Mouse (Mus musculus): ENCODE data around the gene Ubald2.
"Not testable (repeated sequence)": the region's sequence is repeated elsewhere in the genome, so short reads cannot be mapped to it uniquely, and the experiment has no call there.

Gene Ubald2

DNA sequence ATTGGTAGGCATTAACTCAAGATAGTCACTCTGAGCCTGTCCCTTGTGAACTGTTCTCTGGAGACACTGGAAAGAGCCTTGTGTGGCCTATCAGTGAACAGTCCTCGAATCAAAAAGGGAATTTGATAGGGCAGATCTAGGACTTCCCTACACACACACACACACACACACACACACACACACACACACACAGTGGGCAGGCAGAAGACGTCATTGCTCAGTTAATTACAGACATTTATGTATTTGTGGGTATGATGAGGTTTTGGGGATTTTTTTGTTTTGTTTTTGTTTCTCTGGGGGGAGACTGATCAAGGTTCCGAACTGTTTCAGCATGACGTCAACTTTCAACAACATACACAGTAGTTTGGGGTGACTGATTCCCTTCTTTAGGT lies 20.3 kb upstream of the Ubald2 start:
- no peak for DNase-seq (ENCODE audit: low spot score in 2 of 2)

- no peak for DNase-seq (ENCODE audit: low spot score in 2 of 2)
Observed at GRCm38 (mm10) chr11:116416196-116416943, 17.5 kb upstream of the Ubald2 start.

- no peak for DNase-seq (ENCODE audit: low spot score in 2 of 2)
Observed at GRCm38 (mm10) chr11:116417054-116417453, 16.8 kb upstream of the Ubald2 start.

GRCm38 (mm10) chr11:116418194-116418840 lies 15.6 kb upstream of the Ubald2 start:
- DNase-seq (ENCODE audit: low spot score in 2 of 2) = no peak

- DNase-seq (ENCODE audit: low spot score in 2 of 2) = no peak
Observed at GRCm38 (mm10) chr11:116418841-116419462, 14.9 kb upstream of the Ubald2 start.

GRCm38 (mm10) chr11:116421102-116421501 lies 12.8 kb upstream of the Ubald2 start:
- DNase-seq (ENCODE audit: low spot score in 2 of 2) = no peak

DNA sequence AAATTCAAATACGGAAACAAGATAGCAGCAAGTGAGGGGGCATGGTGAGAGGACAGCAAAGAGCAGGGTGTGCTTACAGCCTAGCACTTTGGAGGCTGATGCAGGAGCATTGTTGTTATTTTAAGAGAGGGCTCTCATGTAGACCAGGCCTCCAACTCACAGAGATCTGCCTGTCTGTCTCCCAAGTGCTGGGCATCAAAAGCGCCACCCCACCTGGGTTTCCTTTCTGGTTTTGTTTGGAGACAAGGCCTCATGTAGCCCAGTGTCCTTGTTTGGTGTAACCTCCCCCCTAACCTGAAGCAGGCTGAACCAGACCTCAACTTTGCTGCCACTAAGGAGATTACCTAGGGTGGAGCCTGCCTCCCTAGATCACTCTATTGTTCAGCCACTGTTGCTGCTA lies 11.3 kb upstream of the Ubald2 start:
- DNase-seq (ENCODE audit: low spot score in 2 of 2) = no peak

- DNase-seq (ENCODE audit: low spot score in 2 of 2) = no peak
Observed at GRCm38 (mm10) chr11:116423214-116423613, 10.7 kb upstream of the Ubald2 start.

GRCm38 (mm10) chr11:116423782-116424620 lies 9.9 kb upstream of the Ubald2 start:
- DNase-seq (ENCODE audit: low spot score in 2 of 2) = no peak

GRCm38 (mm10) chr11:116424621-116425407 lies 9.1 kb upstream of the Ubald2 start:
- DNase-seq (ENCODE audit: low spot score in 2 of 2) = no peak

- DNase-seq (ENCODE audit: low spot score in 2 of 2) = not testable (repeated sequence)
Observed at GRCm38 (mm10) chr11:116426328-116426727, 7.6 kb upstream of the Ubald2 start.

- DNase-seq (ENCODE audit: low spot score in 2 of 2) = no peak
Observed at GRCm38 (mm10) chr11:116426852-116427575, 6.9 kb upstream of the Ubald2 start.

- no peak for DNase-seq (ENCODE audit: low spot score in 2 of 2)
Observed at GRCm38 (mm10) chr11:116428872-116429859, 4.7 kb upstream of the Ubald2 start.

DNA sequence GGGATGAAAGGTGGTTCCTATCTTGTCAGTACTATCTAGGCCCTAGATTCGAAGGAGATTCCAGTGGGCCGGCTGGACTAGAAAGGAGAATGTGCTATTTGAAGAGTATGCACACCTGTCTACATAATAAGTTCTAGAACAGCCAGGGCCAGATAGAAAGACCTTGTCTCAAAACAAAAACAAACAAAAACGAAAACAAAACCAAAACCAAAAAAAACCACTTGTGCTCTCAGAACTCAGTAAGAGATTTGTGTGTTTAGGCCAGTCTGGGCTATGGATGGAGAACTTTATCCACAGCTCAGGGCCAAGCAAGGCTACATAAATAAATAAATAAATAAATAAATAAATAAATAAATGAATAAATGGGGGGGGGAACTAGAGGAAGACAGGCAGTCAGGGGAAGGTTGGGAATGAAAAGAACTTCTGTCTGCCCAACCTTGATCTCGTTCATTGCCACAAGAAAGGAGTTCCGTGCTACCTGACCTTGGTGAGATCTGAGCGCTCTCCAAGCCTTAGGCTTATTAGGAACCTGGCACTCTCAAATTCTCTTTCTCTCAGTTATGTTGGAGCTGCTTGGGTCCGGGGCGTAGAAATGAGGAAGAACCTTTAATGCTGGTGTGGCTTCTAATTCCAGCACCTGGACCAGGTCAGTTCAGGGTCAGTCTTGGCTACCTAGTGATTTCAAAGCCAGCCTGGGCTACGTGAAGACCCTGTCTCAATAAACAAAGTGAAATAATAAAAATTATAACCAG lies 3.9 kb upstream of the Ubald2 start:
- no peak for DNase-seq (ENCODE audit: low spot score in 2 of 2)

DNA sequence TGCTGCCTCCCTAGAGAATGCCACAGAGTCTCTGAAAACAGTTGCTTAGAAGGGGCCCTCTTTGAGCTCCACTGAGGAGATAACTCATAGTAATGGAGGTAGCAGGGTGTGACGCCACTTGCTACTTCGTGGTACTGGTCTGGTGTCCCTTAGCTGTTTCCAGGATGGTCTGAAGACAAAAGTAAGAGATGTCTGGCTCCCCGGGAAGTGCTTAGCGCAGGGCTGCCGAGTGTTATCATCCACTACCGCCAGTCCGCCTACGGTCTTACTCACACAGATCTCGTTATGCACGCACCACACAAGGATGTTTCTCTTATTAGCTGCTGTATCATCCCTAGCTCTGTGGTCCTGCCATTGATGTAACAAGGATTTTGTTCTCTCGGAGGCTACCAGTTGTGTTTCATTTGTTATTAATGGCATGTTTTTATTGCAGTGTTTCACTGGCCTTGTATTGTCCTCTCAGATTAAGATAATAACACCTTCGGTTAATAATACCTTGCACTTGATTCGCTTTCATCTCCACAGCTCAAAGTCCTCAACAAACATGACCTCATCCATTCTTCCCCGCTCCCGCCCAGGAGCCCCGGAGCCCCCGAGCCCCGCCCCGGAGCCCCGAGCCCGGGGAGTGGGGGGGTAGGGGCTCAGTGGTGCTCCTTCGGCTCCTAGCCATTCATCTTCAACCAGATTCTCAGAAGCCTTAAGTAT lies 3.0 kb upstream of the Ubald2 start:
- no peak for DNase-seq (ENCODE audit: low spot score in 2 of 2)

GRCm38 (mm10) chr11:116431428-116432077 lies 2.3 kb upstream of the Ubald2 start:
- no peak for DNase-seq (ENCODE audit: low spot score in 2 of 2)

GRCm38 (mm10) chr11:116432127-116432526 lies 1.8 kb upstream of the Ubald2 start:
- DNase-seq (ENCODE audit: low spot score in 2 of 2) = no peak
